In the genomic region with DNA sequence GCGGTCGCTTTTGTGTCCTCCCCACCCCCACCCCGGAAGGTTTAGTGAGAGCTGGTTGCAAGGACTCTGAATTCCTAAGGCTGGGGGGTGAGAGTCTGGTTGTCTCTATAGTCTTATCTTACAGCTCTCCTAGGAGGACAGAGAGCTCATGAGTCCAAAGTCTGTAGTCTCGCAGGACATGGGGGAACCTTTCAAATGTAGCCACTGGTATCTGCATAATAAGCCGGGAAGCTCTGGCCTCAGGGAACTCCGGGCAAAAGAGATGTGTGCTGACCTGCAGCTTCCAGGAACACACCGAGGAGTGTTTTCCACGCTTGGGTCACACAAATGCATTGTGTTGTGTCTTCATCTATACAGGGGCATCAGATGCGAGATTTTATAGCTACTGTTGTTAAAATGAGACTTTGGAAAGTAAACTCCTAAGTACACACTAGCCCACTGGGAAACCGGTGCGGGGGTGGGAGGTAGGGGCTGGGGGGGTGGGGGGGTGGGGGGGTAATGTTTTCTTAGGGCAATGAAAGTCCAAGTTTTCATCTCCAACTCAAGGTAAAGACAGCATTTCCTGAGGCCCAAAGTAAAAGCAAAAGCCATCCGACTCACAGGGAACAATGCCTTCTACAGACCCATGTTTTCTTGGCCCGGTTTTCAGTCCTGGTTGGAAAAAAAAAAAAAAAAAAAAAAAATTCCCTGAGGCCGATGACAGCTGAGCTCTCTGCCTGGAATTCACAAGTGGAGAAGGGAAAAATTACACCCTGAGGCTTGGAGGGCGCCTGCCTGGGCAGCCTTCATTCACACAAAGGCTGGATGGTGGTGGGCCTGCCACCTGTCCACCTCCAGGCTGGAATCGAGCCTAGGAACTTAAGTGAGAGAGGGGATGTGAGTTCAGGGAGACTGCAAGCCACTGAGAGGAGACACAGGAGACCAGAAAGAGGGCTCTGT, we compare ENCODE assay signal across 9 mouse cellular contexts. TPM values are rescaled to one million over a fixed set of nuclear protein-coding genes. Genes with fewer than 3 reads are reported as not detected.
A peak's percentile ranks its signal among the peaks of the same experiment; 100 is the strongest.
DNase-seq lines count a peak whose midpoint lies in the region; ATAC-seq and TF ChIP-seq lines count a peak whose summit lies in the region.
"Had no signal": no experiment of that assay in that cellular context is flagged by ENCODE, and none has a peak within 500 bp of the region (broad histone marks: within the 10 kb centered on the region; RNA-seq: fewer than 3 reads in every experiment).

No protein-coding gene starts in this region.

- peak; percentile 57 for DNase-seq in gastrocnemius, adult 2 months
- DNase-seq in gastrocnemius, postnatal 36 days = no peak
- no peak for DNase-seq in liver, postnatal 0 days
- DNase-seq in right cerebral cortex, postnatal 4 days = no peak
- no peak for DNase-seq in left cerebral cortex, adult 2 months (ENCODE audit: extremely low spot score in 1 of 2, low spot score in 2 of 2)

- ATAC-seq in embryonic facial prominence, embryonic 15.5 days (ENCODE audit: insufficient number of reproducible peaks, low FRiP score, low TSS enrichment, low read depth) = peak; percentile 52
- ATAC-seq in hindbrain, embryonic 13.5 days (ENCODE audit: low FRiP score) = 0 out of 2 replicates have a peak, but pooled peaks have one; percentile 44
- ATAC-seq in liver, postnatal 0 days = peak; percentile 41; the same call in 1 of the 2 replicates
- no peak for ATAC-seq in activated CD4-positive, CD25-positive, alpha-beta regulatory T cell, adult 4 months

- peaks cover 20% of the 10 kb centered on the region for H3K4me1 ChIP-seq in embryonic facial prominence, embryonic 15.5 days
- H3K4me1 ChIP-seq in hindbrain, embryonic 13.5 days (replicated peaks) = peaks cover 13% of the 10 kb centered on the region; the same call in 1 of the 2 replicates
- no peaks in the 10 kb centered on the region for H3K4me1 ChIP-seq in liver, postnatal 0 days (ENCODE audit: insufficient read depth)

- H3K9me3 ChIP-seq in embryonic facial prominence, embryonic 15.5 days (replicated peaks) = no peaks in the 10 kb centered on the region
- no peaks in the 10 kb centered on the region for H3K9me3 ChIP-seq in hindbrain, embryonic 13.5 days
- H3K9me3 ChIP-seq in liver, postnatal 0 days (ENCODE audit: low read length) = no peaks in the 10 kb centered on the region

- peak overlapping the region; percentile 62 for H3K4me3 ChIP-seq in gastrocnemius, adult 2 months
- no peak overlapping the region for H3K4me3 ChIP-seq in embryonic facial prominence, embryonic 15.5 days (replicated peaks)
- H3K4me3 ChIP-seq in hindbrain, embryonic 13.5 days = no peak overlapping the region
- 0 out of 2 replicates have a peak overlapping the region, but pooled peaks have one; percentile 9 for H3K4me3 ChIP-seq in liver, postnatal 0 days (ENCODE audit: low read depth, low read length)
- H3K4me3 ChIP-seq in left cerebral cortex, adult 2 months = no peak overlapping the region
- H3K4me3 ChIP-seq: erythroblast, embryonic 14.5 days had no signal

- WGBS in embryonic facial prominence, embryonic 15.5 days = 20% methylated on average over 16 of the region's 16 CpGs
- 39% methylated on average over 16 of the region's 16 CpGs for WGBS in hindbrain, embryonic 13.5 days
- 44% methylated on average over 16 of the region's 16 CpGs for WGBS in liver, postnatal 0 days (ENCODE audit: insufficient replicate concordance)

- H3K27ac ChIP-seq in gastrocnemius, adult 2 months = peak overlapping the region; percentile 90
- H3K27ac ChIP-seq in embryonic facial prominence, embryonic 15.5 days (replicated peaks) = peak overlapping the region; percentile 65
- no peak overlapping the region for H3K27ac ChIP-seq in hindbrain, embryonic 13.5 days
- H3K27ac ChIP-seq in liver, postnatal 0 days (ENCODE audit: low read depth) = peak overlapping the region; percentile 70; the same call in 1 of the 2 replicates
- no peak overlapping the region for H3K27ac ChIP-seq in left cerebral cortex, adult 2 months

- peak; percentile 23 for TF ChIP-seq CTCF in gastrocnemius, adult 2 months (IDR thresholded peaks at IDR 0.05)
- TF ChIP-seq CTCF in liver, postnatal 0 days (IDR thresholded peaks at IDR 0.05; ENCODE audit: low read depth) = no peak
- TF ChIP-seq CTCF in left cerebral cortex, adult 2 months (IDR thresholded peaks at IDR 0.05) = no peak; the same call in 1 of the 2 replicates

- TF ChIP-seq EP300 in liver, postnatal 0 days (IDR thresholded peaks at IDR 0.05; ENCODE audit: low read depth) = no peak

- H3K36me3 ChIP-seq in embryonic facial prominence, embryonic 15.5 days = no peaks in the 10 kb centered on the region
- no peaks in the 10 kb centered on the region for H3K36me3 ChIP-seq in hindbrain, embryonic 13.5 days
- H3K36me3 ChIP-seq in liver, postnatal 0 days (replicated peaks; ENCODE audit: insufficient read depth, low read length) = no peaks in the 10 kb centered on the region

- H3K9ac ChIP-seq in embryonic facial prominence, embryonic 15.5 days = no peak overlapping the region
- H3K9ac ChIP-seq in hindbrain, embryonic 13.5 days = no peak overlapping the region
- no peak overlapping the region for H3K9ac ChIP-seq in liver, postnatal 0 days (replicated peaks)

- no peaks in the 10 kb centered on the region for H3K27me3 ChIP-seq in embryonic facial prominence, embryonic 15.5 days
- 0 out of 2 replicates have a peak, but pooled peaks cover 4% of the 10 kb centered on the region for H3K27me3 ChIP-seq in hindbrain, embryonic 13.5 days
- no peaks in the 10 kb centered on the region for H3K27me3 ChIP-seq in liver, postnatal 0 days (ENCODE audit: insufficient read depth, low read length)

- H3K4me2 ChIP-seq in embryonic facial prominence, embryonic 15.5 days (replicated peaks) = peak overlapping the region; percentile 21; the same call in 1 of the 2 replicates
- H3K4me2 ChIP-seq in hindbrain, embryonic 13.5 days = no peak overlapping the region
- H3K4me2 ChIP-seq in liver, postnatal 0 days (ENCODE audit: low read depth, low read length) = peak overlapping the region; percentile 52

- intact Hi-C loops in gastrocnemius, adult 2 months (cut with DNase I) = loop anchor here (5.0 kb wide), 2 partner anchors 37 to 117 kb away; no protein-coding TSS in a partner anchor
- intact Hi-C loops in gastrocnemius, postnatal 36 days (cut with DNase I) = loop anchor here (10.0 kb wide), 1 partner anchor 114 kb away; no protein-coding TSS in a partner anchor
- intact Hi-C loops in left cerebral cortex, adult 2 months (cut with DNase I) = no loop called here

RNA-seq across cellular contexts. Expression of gene Rbpj, which starts 4.5 kb away (rescaled TPM):
- total RNA-seq in gastrocnemius, adult 2 months (2021) = 10 to 100 TPM; 20.9 to 21.7 TPM
- total RNA-seq in gastrocnemius, postnatal 36 days (2021) = 10 to 100 TPM; 14.1 to 23.8 TPM
- polyA plus RNA-seq in embryonic facial prominence, embryonic 15.5 days (2015; fragmentation: Nextera tagmentation; extraction: Ambion mirVana) = 36.4 and 37.6 TPM in 2 replicates
- polyA plus RNA-seq in hindbrain, embryonic 13.5 days (2015; fragmentation: Nextera tagmentation; extraction: Ambion mirVana) = 38.1 and 39.9 TPM in 2 replicates
- polyA plus RNA-seq in liver, postnatal 0 days (2015; fragmentation: Nextera tagmentation; extraction: Ambion mirVana) = 6.1 and 6.4 TPM in 2 replicates
- polyA plus RNA-seq in activated CD4-positive, CD25-positive, alpha-beta regulatory T cell, adult 4 months (2017; shearing (Covaris generic)) = 10 to 100 TPM; 41.3 to 45.6 TPM
- total RNA-seq in left cerebral cortex, adult 2 months (2021) = 10 to 100 TPM; 32.8 to 33.2 TPM

Comparison
In these comparisons a context has a peak if more than half of its experiments do, and no peak if none do; other contexts are left out.
1. H3K27ac ChIP-seq: peak in gastrocnemius, adult 2 months (single experiment), embryonic facial prominence, embryonic 15.5 days (single experiment) and liver, postnatal 0 days (single experiment); none in hindbrain, embryonic 13.5 days (single experiment) and left cerebral cortex, adult 2 months (single experiment).
2. H3K4me3 ChIP-seq: peak in gastrocnemius, adult 2 months (single experiment) and liver, postnatal 0 days (single experiment); none in embryonic facial prominence, embryonic 15.5 days (single experiment), hindbrain, embryonic 13.5 days (single experiment) and left cerebral cortex, adult 2 months (single experiment).